Mouse (Mus musculus): ENCODE data around the gene Kcnrg. TPM values are rescaled to one million over a fixed set of nuclear protein-coding genes. Genes with fewer than 3 reads are reported as not detected.
"Not testable (repeated sequence)": the region's sequence is repeated elsewhere in the genome, so short reads cannot be mapped to it uniquely, and the experiment has no call there.

Kcnrg gene
- polyA plus RNA-seq, 1 experiment from 2014 or later: 1.2 TPM

DNA sequence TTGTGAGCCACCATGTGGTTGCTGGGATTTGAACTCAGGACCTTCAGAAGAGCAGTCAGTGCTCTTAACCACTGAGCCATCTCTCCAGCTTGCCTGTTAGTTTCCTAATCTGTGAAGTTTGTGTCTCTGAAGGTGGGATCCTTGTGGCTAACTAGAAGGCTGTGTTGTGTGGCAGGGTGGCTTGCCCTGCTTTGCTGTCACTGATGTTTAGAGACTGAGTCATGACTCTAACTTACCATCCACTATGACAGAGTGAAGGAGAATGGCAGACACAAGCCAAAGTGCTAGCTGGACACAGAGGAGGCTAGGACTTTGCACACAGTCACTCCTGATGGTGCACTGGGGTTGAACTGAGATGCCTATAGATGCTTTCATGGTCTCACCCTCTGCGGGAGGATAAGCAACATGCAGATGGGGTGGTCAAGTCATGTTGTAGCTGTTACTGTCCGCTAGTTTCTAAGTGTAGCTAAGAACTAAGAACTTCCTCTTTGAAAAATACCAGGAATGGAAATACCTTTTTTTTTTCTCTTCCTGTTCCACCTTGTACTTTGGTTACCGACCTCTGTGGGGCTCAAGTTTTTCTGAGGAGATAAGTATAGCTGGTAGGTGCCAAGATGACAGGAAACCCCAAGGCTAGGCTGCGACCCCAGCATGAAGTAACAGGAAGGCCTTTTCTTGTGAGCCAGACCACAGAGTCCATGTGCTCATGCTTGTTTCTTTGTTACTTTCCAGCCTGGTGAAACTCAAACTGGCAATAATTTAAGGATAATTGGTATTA, 17.8 kb upstream of the Kcnrg start:
- Histone ChIP-seq H3K9ac (ENCODE audit: low read depth, low read length) (no peak overlapping the region), H3K4me2 (ENCODE audit: low read depth, low read length) (no peak overlapping the region), H3K4me3 (ENCODE audit: low read depth, low read length) (no peak overlapping the region), H3K9me3 (ENCODE audit: control insufficient read depth, low read length) (no peaks in the 10 kb centered on the region), H3K4me1 (ENCODE audit: control insufficient read depth, insufficient read depth, low read length) (no peaks in the 10 kb centered on the region), H3K27me3 (replicated peaks; ENCODE audit: control insufficient read depth, insufficient read depth, low read length) (no peaks in the 10 kb centered on the region), H3K36me3 (ENCODE audit: control insufficient read depth, insufficient read depth, low read length) (no peaks in the 10 kb centered on the region), H3K27ac (replicated peaks; ENCODE audit: low read depth, low read length) (no peak overlapping the region)
- no peak for ATAC-seq (ENCODE audit: low read depth)
- no peak for DNase-seq (ENCODE audit: low spot score)
- WGBS: 65% methylated on average over 4 of the region's 4 CpGs

DNA sequence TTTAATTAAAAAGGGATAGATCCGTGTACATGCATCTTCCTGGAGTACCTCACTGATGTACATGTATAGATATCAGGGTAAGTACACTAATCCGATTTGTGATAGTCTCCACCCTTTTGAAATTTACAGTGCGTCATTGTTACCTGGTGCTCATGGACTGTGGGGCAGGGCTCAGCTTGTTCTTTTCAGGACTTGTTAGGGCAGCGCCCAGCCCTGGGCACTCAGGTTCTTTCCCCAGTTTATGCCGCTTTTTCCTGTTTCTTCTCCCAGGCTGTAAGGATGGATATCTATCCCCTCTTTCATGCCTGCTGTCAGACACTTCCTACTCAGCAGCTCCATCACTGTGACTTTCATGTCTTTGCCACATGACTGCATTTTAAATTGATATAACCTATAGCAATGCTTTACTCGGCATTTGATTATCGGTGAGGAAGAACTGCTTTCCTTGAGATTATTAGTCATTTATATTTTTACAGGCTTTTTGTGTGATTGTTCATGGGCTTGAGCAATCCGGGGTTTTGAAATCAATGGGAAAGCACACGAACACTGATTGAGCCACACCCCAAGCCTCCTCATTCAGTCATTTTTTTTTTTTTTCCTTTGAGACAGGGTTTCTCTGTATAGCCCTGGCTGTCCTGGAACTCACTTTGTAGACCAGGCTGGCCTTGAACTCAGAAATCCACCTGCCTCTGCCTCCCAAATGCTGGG, 10.4 kb upstream of the Kcnrg start:
- DNase-seq (ENCODE audit: low spot score) (peak; percentile 36), ATAC-seq (ENCODE audit: low read depth) (no peak)
- Histone ChIP-seq H3K4me1 (ENCODE audit: control insufficient read depth, insufficient read depth, low read length) (peaks cover 12% of the 10 kb centered on the region; the same call in 1 of the 2 replicates), H3K9ac (ENCODE audit: low read depth, low read length) (no peak overlapping the region), H3K36me3 (ENCODE audit: control insufficient read depth, insufficient read depth, low read length) (0 out of 2 replicates have a peak, but pooled peaks cover under 1% of the 10 kb centered on the region), H3K27ac (replicated peaks; ENCODE audit: low read depth, low read length) (no peak overlapping the region), H3K4me3 (ENCODE audit: low read depth, low read length) (no peak overlapping the region), H3K9me3 (ENCODE audit: control insufficient read depth, low read length) (no peaks in the 10 kb centered on the region), H3K27me3 (replicated peaks; ENCODE audit: control insufficient read depth, insufficient read depth, low read length) (no peaks in the 10 kb centered on the region), H3K4me2 (ENCODE audit: low read depth, low read length) (no peak overlapping the region)
- WGBS: 84% methylated on average over 9 of the region's 9 CpGs

DNA sequence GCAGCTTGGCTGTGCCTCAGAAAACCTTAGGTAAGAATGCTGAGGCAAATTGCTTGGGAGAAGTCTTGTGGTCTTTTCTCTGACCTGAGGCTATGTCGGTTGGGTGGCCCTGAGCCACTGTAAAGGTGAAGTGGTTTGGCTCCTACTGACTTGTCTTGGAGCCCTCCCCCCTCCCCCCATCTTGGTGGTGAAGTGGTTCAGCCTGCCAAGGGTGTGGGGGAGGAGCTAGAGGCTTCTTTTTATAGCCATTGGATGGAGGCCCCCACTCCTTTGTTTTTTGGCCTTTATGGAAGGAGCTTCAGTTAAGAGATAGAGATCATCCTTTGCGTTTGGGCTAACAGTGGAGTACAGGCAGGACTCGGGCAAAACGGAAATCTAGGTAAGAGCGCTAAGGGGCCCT, 9.3 kb upstream of the Kcnrg start, which contains the start of gene Trim13:
Gene Trim13 (plus strand): TSS at position 280 of the 400 bp plus-strand sequence.
- Histone ChIP-seq H3K4me3 (ENCODE audit: low read depth, low read length) (peak within 1 kb of the TSS; percentile 83), H3K4me1 (ENCODE audit: control insufficient read depth, insufficient read depth, low read length) (peaks cover 12% of the 10 kb centered on the region; the same call in 1 of the 2 replicates), H3K36me3 (ENCODE audit: control insufficient read depth, insufficient read depth, low read length) (0 out of 2 replicates have a peak, but pooled peaks cover 3% of the 10 kb centered on the region), H3K4me2 (ENCODE audit: low read depth, low read length) (peak within 1 kb of the TSS; percentile 62), H3K27ac (replicated peaks; ENCODE audit: low read depth, low read length) (no peak within 1 kb of the TSS), H3K9ac (ENCODE audit: low read depth, low read length) (peak within 1 kb of the TSS; percentile 79), H3K9me3 (ENCODE audit: control insufficient read depth, low read length) (no peaks in the 10 kb centered on the region), H3K27me3 (replicated peaks; ENCODE audit: control insufficient read depth, insufficient read depth, low read length) (no peaks in the 10 kb centered on the region)
- WGBS: 56% methylated on average over 5 of the region's 5 CpGs
- ATAC-seq (ENCODE audit: low read depth) (no peak), DNase-seq (ENCODE audit: low spot score) (no peak)

DNA sequence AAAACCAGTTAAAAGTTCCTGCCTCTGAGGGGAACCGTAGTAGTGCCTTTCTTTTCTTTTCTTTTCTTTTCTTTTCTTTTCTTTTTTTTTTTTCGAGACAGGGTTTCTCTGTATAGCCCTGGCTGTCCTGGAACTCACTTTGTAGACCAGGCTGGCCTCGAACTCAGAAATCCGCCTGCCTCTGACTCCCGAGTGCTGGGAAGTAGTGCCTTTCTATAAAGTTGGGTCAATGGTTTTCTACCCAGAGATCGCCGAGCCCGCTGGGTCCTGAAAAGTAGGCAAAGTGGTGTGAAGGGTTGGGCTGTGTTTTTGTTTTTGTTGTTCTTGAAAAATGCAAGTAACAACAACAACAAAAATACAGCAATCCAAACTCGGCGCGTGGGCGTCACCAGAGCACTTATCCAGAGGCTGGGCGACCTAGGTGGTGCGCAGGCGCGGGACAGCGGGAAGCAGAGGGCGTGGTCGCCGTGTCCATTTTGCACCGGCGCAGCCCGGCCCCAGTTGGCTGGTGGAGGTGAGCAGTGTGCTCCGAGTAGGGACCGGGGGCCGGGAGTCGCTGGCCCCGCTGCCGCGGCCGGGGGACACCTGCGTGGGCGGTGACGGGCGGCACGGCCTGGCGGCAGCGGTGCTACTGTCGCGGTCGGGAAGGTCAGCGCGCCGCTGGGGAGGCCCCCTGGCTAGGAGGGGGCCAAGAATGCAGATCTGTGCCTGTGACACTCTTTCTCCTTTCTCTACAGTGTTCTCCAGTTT, 8.0 kb upstream of the Kcnrg start:
- Histone ChIP-seq H3K4me1 (ENCODE audit: control insufficient read depth, insufficient read depth, low read length) (peaks cover 12% of the 10 kb centered on the region; the same call in 1 of the 2 replicates), H3K27ac (replicated peaks; ENCODE audit: low read depth, low read length) (peak overlapping the region; percentile 80), H3K27me3 (replicated peaks; ENCODE audit: control insufficient read depth, insufficient read depth, low read length) (no peaks in the 10 kb centered on the region), H3K36me3 (ENCODE audit: control insufficient read depth, insufficient read depth, low read length) (peaks cover 16% of the 10 kb centered on the region), H3K4me3 (ENCODE audit: low read depth, low read length) (peak overlapping the region; percentile 83), H3K9me3 (ENCODE audit: control insufficient read depth, low read length) (no peaks in the 10 kb centered on the region), H3K9ac (ENCODE audit: low read depth, low read length) (peak overlapping the region; percentile 79), H3K4me2 (ENCODE audit: low read depth, low read length) (peak overlapping the region; percentile 62)
- 8% methylated on average over 33 of the region's 44 CpGs for WGBS
- DNase-seq (ENCODE audit: low spot score) (peak; percentile 93), ATAC-seq (ENCODE audit: low read depth) (peak; percentile 98)

DNA sequence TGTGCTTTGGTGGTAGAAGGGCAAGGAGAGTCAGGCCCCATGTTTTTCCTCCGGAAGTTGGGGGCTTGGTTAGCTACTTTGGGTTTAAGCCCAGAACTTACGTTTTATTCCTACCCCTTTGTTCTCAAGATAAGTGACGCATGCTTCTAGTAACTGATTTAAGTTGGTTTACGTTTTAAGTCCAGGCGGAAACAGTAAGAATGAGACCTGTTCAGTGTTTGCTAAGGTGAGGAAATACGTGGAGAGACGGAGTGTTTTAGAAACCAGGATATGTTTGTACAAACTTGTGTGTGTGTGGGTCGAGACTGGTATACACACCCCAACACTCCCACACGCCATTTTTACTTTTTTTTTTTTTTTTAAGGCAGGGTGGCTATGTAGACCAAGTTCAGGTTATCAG, 5.9 kb upstream of the Kcnrg start:
- no peaks in the 10 kb centered on the region for H3K27me3 ChIP-seq (replicated peaks; ENCODE audit: control insufficient read depth, insufficient read depth, low read length)
- H3K36me3 ChIP-seq (ENCODE audit: control insufficient read depth, insufficient read depth, low read length): peaks cover 36% of the 10 kb centered on the region
- H3K27ac ChIP-seq (replicated peaks; ENCODE audit: low read depth, low read length): no peak overlapping the region
- H3K9ac ChIP-seq (ENCODE audit: low read depth, low read length): no peak overlapping the region
- no peak for DNase-seq (ENCODE audit: low spot score)
- no peak for ATAC-seq (ENCODE audit: low read depth)
- peaks cover 12% of the 10 kb centered on the region; the same call in 1 of the 2 replicates for H3K4me1 ChIP-seq (ENCODE audit: control insufficient read depth, insufficient read depth, low read length)
- H3K4me2 ChIP-seq (ENCODE audit: low read depth, low read length): peak overlapping the region; percentile 62; the same call in 1 of the 2 replicates
- WGBS: 79% methylated on average over 9 of the region's 9 CpGs
- H3K4me3 ChIP-seq (ENCODE audit: low read depth, low read length): no peak overlapping the region
- no peaks in the 10 kb centered on the region for H3K9me3 ChIP-seq (ENCODE audit: control insufficient read depth, low read length)

DNA sequence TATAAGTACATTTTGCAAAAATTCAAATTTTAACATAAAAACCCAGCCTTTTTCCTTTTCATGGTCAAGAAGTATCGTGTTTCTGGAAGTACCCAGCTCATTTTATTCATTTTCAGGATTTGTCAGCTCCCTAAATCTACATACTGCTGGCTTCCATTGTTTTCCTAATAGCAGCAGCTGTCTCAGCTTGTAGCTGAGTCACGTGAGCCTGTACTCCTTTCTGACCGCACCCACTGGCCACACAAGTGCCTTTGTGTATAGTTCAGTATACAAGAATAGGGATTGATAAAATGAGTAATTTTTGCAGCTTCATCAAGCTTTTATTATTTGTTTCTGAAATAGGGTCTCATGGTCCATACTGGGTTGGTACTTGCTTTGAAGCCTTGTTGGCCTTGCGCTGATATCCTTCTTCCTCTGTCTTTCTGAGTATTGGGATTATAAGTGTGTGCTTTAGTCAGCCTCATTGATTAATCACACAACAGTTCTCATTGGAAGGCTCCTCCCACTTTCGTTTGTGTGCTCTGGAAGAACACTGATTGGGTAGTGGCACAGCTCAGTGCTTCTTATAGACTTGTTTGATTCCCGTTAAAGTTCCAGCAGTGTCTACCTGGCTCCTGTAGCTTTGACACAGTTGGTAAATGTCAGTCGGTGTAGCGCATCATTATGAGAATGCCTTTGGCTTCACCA, 4.0 kb upstream of the Kcnrg start:
- Histone ChIP-seq H3K36me3 (ENCODE audit: control insufficient read depth, insufficient read depth, low read length) (peaks cover 41% of the 10 kb centered on the region), H3K27me3 (replicated peaks; ENCODE audit: control insufficient read depth, insufficient read depth, low read length) (no peaks in the 10 kb centered on the region), H3K27ac (replicated peaks; ENCODE audit: low read depth, low read length) (no peak overlapping the region), H3K4me2 (ENCODE audit: low read depth, low read length) (no peak overlapping the region), H3K9ac (ENCODE audit: low read depth, low read length) (no peak overlapping the region), H3K4me1 (ENCODE audit: control insufficient read depth, insufficient read depth, low read length) (peaks cover 12% of the 10 kb centered on the region; the same call in 1 of the 2 replicates), H3K4me3 (ENCODE audit: low read depth, low read length) (no peak overlapping the region), H3K9me3 (ENCODE audit: control insufficient read depth, low read length) (no peaks in the 10 kb centered on the region)
- WGBS: 77% methylated on average over 8 of the region's 8 CpGs
- ATAC-seq (ENCODE audit: low read depth) (no peak), DNase-seq (ENCODE audit: low spot score) (peak; percentile 75)

DNA sequence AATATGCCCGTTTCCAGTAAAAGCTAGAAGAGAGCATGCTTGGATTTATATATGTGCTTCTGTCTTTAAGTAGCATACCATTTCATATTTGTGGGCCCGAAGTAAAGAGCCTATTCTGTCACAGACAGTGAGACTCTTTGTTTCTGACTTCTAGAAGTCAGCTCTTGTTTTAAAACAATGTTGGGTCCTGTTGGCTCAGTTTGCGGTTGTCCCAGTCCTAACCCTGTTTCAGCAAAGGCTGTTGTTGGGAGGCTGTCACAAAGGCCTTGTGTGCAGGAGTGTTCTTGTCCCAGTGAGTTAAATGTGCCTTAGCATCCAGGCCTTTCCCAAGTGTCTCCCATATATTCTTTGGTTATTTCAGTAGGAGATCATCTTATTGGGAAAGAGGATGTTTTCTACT, 3.2 kb upstream of the Kcnrg start:
- Histone ChIP-seq H3K4me2 (ENCODE audit: low read depth, low read length) (no peak overlapping the region), H3K4me1 (ENCODE audit: control insufficient read depth, insufficient read depth, low read length) (peaks cover 12% of the 10 kb centered on the region; the same call in 1 of the 2 replicates), H3K27ac (replicated peaks; ENCODE audit: low read depth, low read length) (no peak overlapping the region), H3K4me3 (ENCODE audit: low read depth, low read length) (no peak overlapping the region), H3K9ac (ENCODE audit: low read depth, low read length) (no peak overlapping the region), H3K27me3 (replicated peaks; ENCODE audit: control insufficient read depth, insufficient read depth, low read length) (no peaks in the 10 kb centered on the region), H3K9me3 (ENCODE audit: control insufficient read depth, low read length) (no peaks in the 10 kb centered on the region), H3K36me3 (ENCODE audit: control insufficient read depth, insufficient read depth, low read length) (peaks cover 41% of the 10 kb centered on the region)
- ATAC-seq (ENCODE audit: low read depth) (no peak), DNase-seq (ENCODE audit: low spot score) (no peak)
- 71% methylated on average over 3 of the region's 3 CpGs for WGBS

DNA sequence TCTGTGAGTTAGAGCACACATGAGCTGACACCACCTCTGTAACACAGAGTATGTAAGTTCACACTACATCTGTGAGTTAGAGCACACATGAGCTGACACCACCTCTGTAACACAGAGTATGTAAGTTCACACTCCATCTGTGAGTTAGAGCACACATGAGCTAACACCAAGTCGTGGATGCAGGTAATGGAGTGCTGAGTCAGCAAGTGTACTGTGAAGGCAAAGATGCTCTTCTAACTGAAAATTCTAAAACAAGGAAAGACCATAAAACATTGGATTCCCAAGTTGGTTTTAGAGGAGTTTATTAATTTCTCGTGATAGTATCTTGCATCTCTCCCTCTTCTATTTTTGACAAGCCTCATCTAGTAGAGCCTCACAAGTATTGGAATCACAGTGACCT, 1.2 kb upstream of the Kcnrg start:
- H3K9me3 ChIP-seq (ENCODE audit: control insufficient read depth, low read length); H3K27ac ChIP-seq (replicated peaks; ENCODE audit: low read depth, low read length); H3K4me3 ChIP-seq (ENCODE audit: low read depth, low read length); H3K27me3 ChIP-seq (replicated peaks; ENCODE audit: control insufficient read depth, insufficient read depth, low read length); H3K9ac ChIP-seq (ENCODE audit: low read depth, low read length); ATAC-seq (ENCODE audit: low read depth); H3K4me2 ChIP-seq (ENCODE audit: low read depth, low read length); H3K4me1 ChIP-seq (ENCODE audit: control insufficient read depth, insufficient read depth, low read length); DNase-seq (ENCODE audit: low spot score): not testable (repeated sequence)
- 87% methylated on average over 2 of the region's 2 CpGs for WGBS
- H3K36me3 ChIP-seq (ENCODE audit: control insufficient read depth, insufficient read depth, low read length): peaks cover 41% of the 10 kb centered on the region

All from embryonic facial prominence, embryonic 14.5 days (tissue).